28 mouse cellular contexts compared by ENCODE assay signal in genomic region chr5:51479859-51480258, GRCm38 (mm10).
DNase-seq lines count a peak whose midpoint lies in the region; ATAC-seq and TF ChIP-seq lines count a peak whose summit lies in the region.
"Had no signal": no experiment of that assay in that cellular context is flagged by ENCODE, and none has a peak within 500 bp of the region (broad histone marks: within the 10 kb centered on the region; RNA-seq: fewer than 3 reads in every experiment).

No protein-coding gene starts in this region.

- H3K9me3 ChIP-seq in heart, embryonic 12.5 days (replicated peaks), result no peaks in the 10 kb centered on the region
- no peaks in the 10 kb centered on the region for H3K9me3 ChIP-seq in heart, embryonic 15.5 days (replicated peaks)
- H3K9me3 ChIP-seq in heart, postnatal 0 days (replicated peaks; ENCODE audit: control insufficient read depth, low read length), result no peaks in the 10 kb centered on the region
- H3K9me3 ChIP-seq: embryonic facial prominence, embryonic 13.5 days; embryonic facial prominence, embryonic 15.5 days; forebrain, embryonic 10.5 days; forebrain, embryonic 12.5 days had no signal

- peaks cover 16% of the 10 kb centered on the region for H3K36me3 ChIP-seq in heart, embryonic 12.5 days
- H3K36me3 ChIP-seq in heart, embryonic 15.5 days, result peaks cover 4% of the 10 kb centered on the region; the same call in 1 of the 2 replicates
- H3K36me3 ChIP-seq in heart, postnatal 0 days (replicated peaks; ENCODE audit: control insufficient read depth, insufficient read depth, low read length), result 0 out of 2 replicates have a peak, but pooled peaks cover 4% of the 10 kb centered on the region
- peaks cover 33% of the 10 kb centered on the region for H3K36me3 ChIP-seq in heart, adult 2 months (ENCODE audit: control insufficient read depth, insufficient read depth, low read length)
- H3K36me3 ChIP-seq: embryonic facial prominence, embryonic 13.5 days; embryonic facial prominence, embryonic 15.5 days; forebrain, embryonic 10.5 days; forebrain, embryonic 12.5 days; G1E had no signal

- no peak for DNase-seq in heart, adult 18-20 months
- no peak for DNase-seq in heart, postnatal 36 days
- DNase-seq in heart, postnatal 0 days (ENCODE audit: low spot score), result peak; percentile 9
- no peak for DNase-seq in heart, adult 2 months
- no peak for DNase-seq in ovary, adult 18-20 months (ENCODE audit: low spot score)
- DNase-seq: adrenal gland, adult 8-10 months; adrenal gland, postnatal 14 days; adrenal gland, postnatal 36 days; B cell, adult 2 months; cerebellum, adult 11 months; cerebellum, adult 18-20 months; cerebellum, adult 8-10 months; cerebellum, adult 9-11 months; cerebellum, postnatal 14 days; cerebellum, postnatal 36 days; embryo, embryonic 11 days had no signal

- no peak for TF ChIP-seq CTCF in heart, postnatal 0 days (IDR thresholded peaks at IDR 0.05; ENCODE audit: low read depth)
- no peak for TF ChIP-seq CTCF in heart, adult 2 months (IDR thresholded peaks at IDR 0.05)

- no peak overlapping the region for H3K9ac ChIP-seq in heart, embryonic 12.5 days
- no peak overlapping the region for H3K9ac ChIP-seq in heart, embryonic 15.5 days
- no peak overlapping the region for H3K9ac ChIP-seq in heart, postnatal 0 days (replicated peaks; ENCODE audit: low read depth, low read length)
- H3K9ac ChIP-seq in heart, adult 2 months (ENCODE audit: low read depth, low read length), result no peak overlapping the region
- H3K9ac ChIP-seq: embryonic facial prominence, embryonic 13.5 days; embryonic facial prominence, embryonic 15.5 days; forebrain, embryonic 12.5 days had no signal

- peaks cover 29% of the 10 kb centered on the region for H3K4me1 ChIP-seq in heart, embryonic 12.5 days (replicated peaks)
- peaks cover 25% of the 10 kb centered on the region for H3K4me1 ChIP-seq in heart, embryonic 15.5 days (replicated peaks)
- peaks cover 23% of the 10 kb centered on the region for H3K4me1 ChIP-seq in heart, postnatal 0 days (ENCODE audit: control insufficient read depth, insufficient read depth)
- peaks cover 4% of the 10 kb centered on the region; the same call in 1 of the 2 replicates for H3K4me1 ChIP-seq in heart, adult 2 months (ENCODE audit: control insufficient read depth, insufficient read depth, low read length)

- peak overlapping the region; percentile 34 for H3K27ac ChIP-seq in heart, embryonic 12.5 days (ENCODE audit: poor library complexity, severe bottlenecking)
- H3K27ac ChIP-seq in heart, embryonic 15.5 days, result peak overlapping the region; percentile 54
- peak overlapping the region; percentile 78 for H3K27ac ChIP-seq in heart, postnatal 0 days (ENCODE audit: low read depth)
- no peak overlapping the region for H3K27ac ChIP-seq in heart, adult 2 months
- H3K27ac ChIP-seq: embryonic facial prominence, embryonic 13.5 days; embryonic facial prominence, embryonic 15.5 days; forebrain, embryonic 10.5 days; forebrain, embryonic 12.5 days had no signal

- no peak overlapping the region for H3K4me3 ChIP-seq in heart, embryonic 12.5 days
- H3K4me3 ChIP-seq in heart, embryonic 15.5 days, result no peak overlapping the region
- no peak overlapping the region for H3K4me3 ChIP-seq in heart, postnatal 0 days (ENCODE audit: low read depth, low read length)
- no peak overlapping the region for H3K4me3 ChIP-seq in heart, adult 2 months
- H3K4me3 ChIP-seq: embryonic facial prominence, embryonic 13.5 days; embryonic facial prominence, embryonic 15.5 days; erythroblast, embryonic 14.5 days; forebrain, embryonic 10.5 days; forebrain, embryonic 12.5 days had no signal

- no peaks in the 10 kb centered on the region for H3K27me3 ChIP-seq in heart, embryonic 12.5 days (replicated peaks)
- H3K27me3 ChIP-seq in heart, embryonic 15.5 days, result no peaks in the 10 kb centered on the region
- H3K27me3 ChIP-seq in heart, postnatal 0 days (ENCODE audit: control insufficient read depth, insufficient read depth, low read length), result no peaks in the 10 kb centered on the region
- H3K27me3 ChIP-seq in heart, adult 2 months (ENCODE audit: control insufficient read depth, insufficient read depth, low read length), result no peaks in the 10 kb centered on the region
- H3K27me3 ChIP-seq: CH12.LX; embryonic facial prominence, embryonic 13.5 days; embryonic facial prominence, embryonic 15.5 days; forebrain, embryonic 12.5 days had no signal

- TF ChIP-seq POLR2A in heart, adult 2 months (IDR thresholded peaks at IDR 0.05; ENCODE audit: insufficient read depth, low read depth, low read length), result no peak

- peak; percentile 64; the same call in 1 of the 2 replicates for ATAC-seq in heart, embryonic 12.5 days (ENCODE audit: insufficient number of reproducible peaks, low FRiP score)
- no peak for ATAC-seq in heart, embryonic 15.5 days (replicated peaks; ENCODE audit: insufficient number of reproducible peaks, insufficient read depth, low FRiP score, low read depth)
- ATAC-seq in heart, postnatal 0 days (ENCODE audit: insufficient read depth, low read depth), result no peak
- ATAC-seq: CD4-positive, CD25-positive, alpha-beta regulatory T cell, adult 4 months; forebrain, embryonic 14.5 days; forebrain, embryonic 16.5 days had no signal

- no peak overlapping the region for H3K4me2 ChIP-seq in heart, embryonic 12.5 days
- H3K4me2 ChIP-seq in heart, embryonic 15.5 days, result no peak overlapping the region
- no peak overlapping the region for H3K4me2 ChIP-seq in heart, postnatal 0 days (ENCODE audit: low read depth, low read length)
- H3K4me2 ChIP-seq: embryonic facial prominence, embryonic 13.5 days; embryonic facial prominence, embryonic 15.5 days; forebrain, embryonic 12.5 days had no signal

- intact Hi-C loops in heart, postnatal 36 days (cut with DNase I), result loop anchor here (5.0 kb wide), 1 partner anchor 112 kb away; no protein-coding TSS in a partner anchor
- intact Hi-C loops in heart, adult 2 months (cut with DNase I), result no loop called here

- no peak for TF ChIP-seq EP300 in heart, postnatal 0 days (IDR thresholded peaks at IDR 0.05; ENCODE audit: low read depth)
- TF ChIP-seq EP300 in heart, adult 2 months (IDR thresholded peaks at IDR 0.05; ENCODE audit: insufficient read depth, low read depth, low read length), result no peak

- H3K79me2 ChIP-seq in heart, adult 2 months (replicated peaks; ENCODE audit: control insufficient read depth, insufficient read depth, low read length), result 0 out of 2 replicates have a peak, but pooled peaks cover 1% of the 10 kb centered on the region
